Mouse (Mus musculus) megakaryocyte-erythroid progenitor cell, adult 5-6 weeks (primary cell): ENCODE data around the gene Fbxo7. TPM values are rescaled to one million over a fixed set of nuclear protein-coding genes. Genes with fewer than 3 reads are reported as not detected.
A peak's percentile ranks its signal among the peaks of the same experiment; 100 is the strongest.

Experiments used
- ATAC-seq: replicated peaks from 2 replicates; pipeline ENCODE4 v1.8.0; 2016; ENCODE audit warnings: mild to moderate bottlenecking, inconsistent platforms; ENCODE audit not compliant: severe bottlenecking, poor library complexity, low FRiP score, low TSS enrichment
- total RNA-seq, 2 experiments: library from RNA; stranded (forward) in 1 of 2; stranded (reverse) in 1 of 2; fragments of 200-1000, 215-1000 nt in 1 of 2; fragments of >200 nt in 1 of 2; fragmentation: Nextera tagmentation in 1 of 2; gene quantifications; 2 replicates each; pipeline ENCODE4 v1.2.3; 2014 to 2017

Fbxo7 gene
- total RNA-seq, 2 experiments from 2014 or later = 30.3 to 85.1 TPM

- ATAC-seq = no peak
Measured at GRCm38 (mm10) chr10:86074134-86074533, 52.4 kb downstream of the Fbxo7 start.

GRCm38 (mm10) chr10:86074971-86075711 lies 53.4 kb downstream of the Fbxo7 start:
- ATAC-seq = no peak

- no peak for ATAC-seq
Measured at GRCm38 (mm10) chr10:86077272-86077671, 55.5 kb downstream of the Fbxo7 start.

- no peak for ATAC-seq
Measured at GRCm38 (mm10) chr10:86078761-86079160, 57.0 kb downstream of the Fbxo7 start.

DNA sequence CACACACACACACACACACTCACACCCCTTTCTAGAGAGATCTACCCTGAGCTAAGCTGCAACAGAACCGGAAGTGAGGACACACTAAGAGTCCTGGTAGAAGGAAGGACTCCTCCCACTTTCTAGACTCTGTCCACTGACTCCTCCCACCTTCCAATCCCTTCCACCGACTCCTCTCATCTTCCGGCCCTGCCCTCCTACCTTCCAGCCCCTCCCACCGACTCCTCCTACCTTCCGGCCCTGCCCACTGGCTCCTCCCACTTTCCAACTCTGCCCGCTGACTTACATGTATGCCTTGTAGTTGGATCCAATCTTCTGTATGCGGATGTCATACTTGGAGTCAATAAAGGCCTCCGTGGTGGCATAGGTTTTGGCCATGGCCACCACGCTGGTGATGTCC lies 58.1 kb downstream of the Fbxo7 start:
- peak; percentile 57; the same call in 1 of the 2 replicates for ATAC-seq

DNA sequence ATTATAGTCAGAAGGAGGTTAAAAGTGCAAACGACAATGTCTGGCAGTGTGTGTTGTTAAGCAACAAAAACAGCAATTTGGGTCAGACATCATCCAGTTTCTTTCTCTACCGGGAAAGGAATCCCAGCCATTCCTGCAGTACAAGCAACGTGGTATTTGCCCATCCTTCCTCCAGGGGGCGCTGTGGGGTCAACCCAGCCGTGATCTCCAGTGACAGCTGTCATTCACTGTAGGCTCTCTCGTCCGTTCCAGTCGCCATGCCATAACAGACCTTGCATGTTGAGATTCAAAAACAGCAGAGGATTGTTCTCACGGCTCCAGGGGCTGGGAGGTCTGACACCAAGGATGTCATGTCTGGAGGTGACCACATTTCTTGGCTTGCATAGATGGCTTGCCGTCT lies 70.1 kb downstream of the Fbxo7 start:
- ATAC-seq = no peak; the same call in 1 of the 2 replicates

DNA sequence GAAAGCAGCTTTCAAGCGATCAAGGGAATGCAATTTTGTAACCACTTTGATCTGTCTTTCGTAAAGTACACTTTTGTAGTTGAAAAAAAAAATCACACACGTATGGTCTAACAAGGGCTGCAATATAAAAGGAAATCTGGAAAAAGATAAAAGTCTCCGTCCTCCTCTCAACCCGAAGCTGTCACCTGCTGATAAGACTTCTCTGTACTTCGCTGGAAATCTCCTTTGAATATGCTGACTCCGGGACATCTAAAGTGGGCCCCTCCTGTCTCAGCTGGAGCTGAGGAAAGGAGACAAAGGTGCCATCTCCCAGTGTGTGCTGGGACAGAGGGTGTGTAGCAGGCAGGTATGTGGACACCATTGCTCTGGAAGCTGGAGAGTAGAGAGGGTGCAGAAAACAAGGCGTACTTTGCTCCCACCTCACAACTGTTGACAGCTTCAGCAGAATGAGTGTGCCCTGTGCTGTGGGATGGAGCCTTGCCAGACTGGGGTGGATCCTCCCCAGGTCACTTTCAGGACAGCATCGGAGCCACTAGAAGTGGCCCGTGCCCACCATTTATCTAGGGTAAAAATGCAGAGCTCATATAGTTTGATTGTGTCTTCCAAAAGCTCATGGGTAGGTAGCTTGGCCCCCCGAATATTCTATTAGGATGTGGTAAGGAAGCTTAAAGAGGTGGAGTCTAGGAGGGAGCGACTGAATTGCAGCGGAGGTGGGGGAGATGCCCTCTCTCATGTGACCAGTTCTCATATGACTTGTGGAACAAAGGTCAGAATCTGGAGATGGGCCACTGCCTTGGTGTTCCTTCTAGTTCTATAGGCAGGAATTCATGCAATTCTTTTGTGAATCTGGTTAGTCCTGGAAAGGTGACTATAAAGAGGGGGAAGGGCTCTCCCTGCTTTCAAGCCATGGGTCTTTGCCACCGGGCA lies 71.6 kb downstream of the Fbxo7 start:
- ATAC-seq = peak; percentile 67

- no peak for ATAC-seq
Measured at GRCm38 (mm10) chr10:86098363-86098762, 76.6 kb downstream of the Fbxo7 start.

DNA sequence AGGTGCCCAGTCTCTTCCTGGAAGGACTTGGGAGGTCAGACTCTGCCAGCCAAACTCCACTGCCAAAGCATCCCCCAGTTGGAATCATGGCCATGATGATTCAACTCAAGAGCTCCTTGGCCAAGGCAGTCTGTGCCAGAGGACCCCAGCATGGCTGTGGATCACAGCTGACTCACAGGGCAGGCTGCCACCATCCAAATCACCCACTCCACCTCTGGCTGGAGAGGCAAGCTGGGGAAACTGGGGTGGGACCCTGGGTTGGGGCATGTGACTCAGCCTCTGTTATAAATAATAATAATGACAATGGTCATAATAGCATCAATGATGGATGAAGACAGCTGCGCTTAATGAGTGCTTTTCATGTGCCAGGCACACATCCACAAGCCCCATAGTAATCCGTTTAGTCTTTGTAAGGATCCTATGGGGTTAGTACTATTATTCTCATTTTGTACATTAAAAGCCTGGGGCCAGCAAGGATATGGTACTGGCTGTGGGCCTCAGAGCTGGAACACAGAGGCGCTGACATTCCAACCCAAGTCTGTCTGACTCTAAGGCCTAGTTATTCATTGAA lies 78.6 kb downstream of the Fbxo7 start:
- no peak for ATAC-seq

Other genes starting within 250 kb of the Fbxo7 start
- gene Pwp1, start 192.5 kb upstream of the Fbxo7 start, total RNA-seq (2014; fragmentation: Nextera tagmentation) = 44.4 and 55.2 TPM in 2 replicates
- 76.9 and 81.9 TPM in 2 replicates for gene Pwp1, start 192.5 kb upstream of the Fbxo7 start, total RNA-seq (2017)
- gene Prdm4, start 104.8 kb upstream of the Fbxo7 start, total RNA-seq (2014; fragmentation: Nextera tagmentation) = 21.1 and 23.3 TPM in 2 replicates
- 27.7 and 30.9 TPM in 2 replicates for gene Prdm4, start 104.8 kb upstream of the Fbxo7 start, total RNA-seq (2017)
- gene Ascl4, start 94.3 kb upstream of the Fbxo7 start, total RNA-seq (2014; fragmentation: Nextera tagmentation) = not detected in 2 replicates
- gene Ascl4, start 94.3 kb upstream of the Fbxo7 start, total RNA-seq (2017) = not detected in 2 replicates
- 93.1 and 98.0 TPM in 2 replicates for gene Rtcb, start 64.1 kb upstream of the Fbxo7 start, total RNA-seq (2014; fragmentation: Nextera tagmentation)
- 175 and 178 TPM in 2 replicates for gene Rtcb, start 64.1 kb upstream of the Fbxo7 start, total RNA-seq (2017)
- 1.0 TPM in 1 of 2 replicates, not detected in the other for gene Bpifc, start 10.1 kb upstream of the Fbxo7 start, total RNA-seq (2014; fragmentation: Nextera tagmentation)
- 0.11 TPM in 1 of 2 replicates, not detected in the other for gene Bpifc, start 10.1 kb upstream of the Fbxo7 start, total RNA-seq (2017)